Mouse (Mus musculus) heart, embryonic 13.5 days (tissue): Measurements from ENCODE around the gene Idi2. TPM values are rescaled to one million over a fixed set of nuclear protein-coding genes. Genes with fewer than 3 reads are reported as not detected.
"Not testable (repeated sequence)": the region's sequence is repeated elsewhere in the genome, so short reads cannot be mapped to it uniquely, and the experiment has no call there.

Source experiments
- ATAC-seq: fragments of 200-750 bp; cut with Nextera tagmentation; 2 replicates; pipeline ENCODE4 v1.8.0; 2017; ENCODE audit warnings: moderate TSS enrichment; ENCODE audit not compliant: insufficient number of reproducible peaks, low FRiP score, low TSS enrichment; ENCODE audit errors: extremely low read depth
- H3K27ac ChIP-seq: fragments of 300-500 bp; sonication (generic); replicated peaks from 2 replicates; pipeline ENCODE4 v1.5.1; 2015; ENCODE audit warnings: moderate library complexity, mild to moderate bottlenecking, inconsistent platforms
- H3K27me3 ChIP-seq: fragments of 300-500 bp; sonication (generic); replicated peaks from 2 replicates; pipeline ENCODE4 v1.6.1; 2015; ENCODE audit warnings: mild to moderate bottlenecking, inconsistent platforms
- H3K36me3 ChIP-seq: fragments of 300-500 bp; sonication (generic); 2 replicates; pipeline ENCODE4 v1.6.1; 2015; ENCODE audit warnings: mild to moderate bottlenecking, inconsistent platforms
- H3K4me1 ChIP-seq: fragments of 300-500 bp; sonication (generic); 2 replicates; pipeline ENCODE4 v1.6.1; 2015; ENCODE audit warnings: inconsistent platforms
- H3K4me2 ChIP-seq: fragments of 300-500 bp; sonication (generic); 2 replicates; pipeline ENCODE4 v1.6.1; 2015; ENCODE audit warnings: inconsistent platforms, mild to moderate bottlenecking, moderate library complexity
- H3K4me3 ChIP-seq: fragments of 300-500 bp; sonication (generic); 2 replicates; pipeline ENCODE4 v1.5.1; 2015; ENCODE audit warnings: moderate library complexity, mild to moderate bottlenecking, inconsistent platforms
- H3K9ac ChIP-seq: fragments of 300-500 bp; sonication (generic); 2 replicates; pipeline ENCODE4 v1.6.1; 2015; ENCODE audit warnings: inconsistent platforms, mild to moderate bottlenecking, moderate library complexity
- H3K9me3 ChIP-seq: fragments of 300-500 bp; sonication (generic); 2 replicates; pipeline ENCODE4 v1.6.1; 2016; ENCODE audit warnings: inconsistent platforms
- WGBS: fragments of 180-500 bp; shearing (Covaris S2); methylation state at CpG from one replicate; pipeline ENCODE4 v1.1.7; 2015; ENCODE audit warnings: mixed read lengths; 5-methylcytosine and 5-hydroxymethylcytosine counted together
- polyA plus RNA-seq: library from polyadenylated mRNA; unstranded; fragments of >200 nt; fragmentation: Nextera tagmentation; extraction: Ambion mirVana; gene quantifications from 2 replicates; pipeline ENCODE4 v1.2.1, GENCODE M21; 2015

Idi2 gene
- polyA plus RNA-seq, result not detected in 2 replicates

DNA sequence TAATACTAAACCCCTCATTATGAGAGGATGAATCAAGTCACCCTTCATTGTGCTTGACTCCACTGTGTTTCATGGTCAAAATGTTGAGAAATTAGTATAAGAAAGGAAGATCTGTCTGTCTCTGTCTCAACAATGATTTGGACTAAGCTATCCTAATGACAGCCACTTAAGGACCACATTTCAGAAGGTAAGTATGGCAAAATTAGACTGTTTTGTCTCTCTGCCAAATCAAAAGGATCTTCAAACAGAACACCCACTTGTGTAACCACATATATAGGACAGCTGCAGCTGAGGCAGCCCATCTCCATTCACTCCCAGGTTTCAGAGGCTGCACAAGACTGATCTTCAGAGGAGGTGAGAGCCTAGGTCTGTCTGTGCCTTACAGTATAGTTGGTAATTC lies at the start of gene Idi2:
Gene Idi2, plus strand, starts transcription at position 301 of the 400 bp plus-strand sequence.
- not testable (repeated sequence) for H3K36me3 ChIP-seq, H3K9me3 ChIP-seq, H3K4me2 ChIP-seq, H3K9ac ChIP-seq, H3K27ac ChIP-seq, H3K4me3 ChIP-seq, ATAC-seq, H3K27me3 ChIP-seq, H3K4me1 ChIP-seq

DNA sequence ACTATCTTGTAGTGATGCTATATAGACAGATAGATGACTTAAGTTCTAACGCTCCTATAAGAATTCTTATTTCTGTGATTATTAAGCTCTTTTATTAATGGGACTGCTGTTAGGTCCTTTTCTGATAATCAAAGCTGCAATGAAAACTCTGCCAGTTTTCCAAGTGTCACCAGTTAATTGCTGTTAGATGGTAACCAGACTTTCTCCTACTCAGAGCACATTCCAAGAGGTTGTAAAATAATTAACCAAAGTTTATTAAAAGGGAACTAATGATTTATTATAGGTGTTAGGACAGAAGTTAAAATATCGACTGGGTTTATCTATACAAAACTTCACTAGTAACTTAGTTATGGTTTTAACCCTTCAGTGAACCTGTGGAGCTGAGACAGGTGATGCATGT lies 46.7 kb upstream of the Idi2 start:
- not testable (repeated sequence) for H3K9ac ChIP-seq, H3K36me3 ChIP-seq, H3K4me3 ChIP-seq, ATAC-seq, H3K4me1 ChIP-seq, H3K27ac ChIP-seq, H3K4me2 ChIP-seq, H3K27me3 ChIP-seq
- WGBS, result 81% methylated on average over 2 of the region's 2 CpGs
- H3K9me3 ChIP-seq, result peaks cover 33% of the 10 kb centered on the region

DNA sequence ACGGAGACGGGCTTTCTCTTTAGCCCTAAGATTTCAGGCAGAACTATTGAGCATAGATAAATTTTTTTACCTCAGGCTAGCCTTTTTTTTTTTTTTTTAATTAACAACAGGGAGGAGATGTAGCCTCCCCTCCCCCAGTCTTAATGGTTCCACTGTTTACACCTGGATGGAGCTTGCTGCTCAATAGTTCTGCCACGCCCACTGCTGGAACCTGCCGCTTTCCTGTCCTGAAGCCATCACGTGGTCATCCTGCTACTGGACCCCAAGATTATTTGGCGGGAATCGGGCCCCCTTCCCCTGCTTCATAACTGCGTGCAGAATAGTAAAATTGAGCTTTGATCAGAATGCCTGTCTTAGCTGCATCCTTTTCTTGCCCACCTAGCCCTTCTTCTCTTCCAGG lies 38.8 kb upstream of the Idi2 start:
- not testable (repeated sequence) for H3K4me1 ChIP-seq, H3K4me2 ChIP-seq, H3K27me3 ChIP-seq, H3K4me3 ChIP-seq, H3K27ac ChIP-seq, H3K36me3 ChIP-seq, H3K9me3 ChIP-seq, ATAC-seq, H3K9ac ChIP-seq
- WGBS, result 87% methylated on average over 8 of the region's 8 CpGs

DNA sequence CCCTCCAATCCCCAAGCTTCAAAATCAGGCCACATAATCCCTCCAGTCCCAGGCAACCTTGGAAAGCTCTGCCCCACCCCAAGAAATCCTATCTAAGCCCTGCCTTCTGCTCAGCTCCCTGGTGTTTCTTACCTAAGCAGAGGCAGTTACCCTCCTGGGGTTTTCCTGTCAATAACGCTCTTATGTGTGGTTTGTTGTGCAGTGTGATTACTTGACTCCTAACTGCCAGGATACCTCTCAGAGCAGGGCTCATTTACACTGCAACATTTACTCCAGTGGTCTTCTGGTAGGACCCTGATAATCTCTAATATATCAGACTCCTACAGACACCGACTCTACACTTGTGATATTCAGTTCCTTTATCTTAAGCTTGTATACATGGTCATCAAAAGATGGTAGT lies 19.2 kb upstream of the Idi2 start:
- Histone ChIP-seq H3K36me3 (no peaks in the 10 kb centered on the region), H3K4me1 (no peaks in the 10 kb centered on the region), H3K9ac (no peak overlapping the region), H3K9me3 (no peaks in the 10 kb centered on the region), H3K4me3 (no peak overlapping the region), H3K27me3 (no peaks in the 10 kb centered on the region), H3K4me2 (no peak overlapping the region), H3K27ac (no peak overlapping the region)
- no peak for ATAC-seq
- WGBS, result 35% methylated on average over 2 of the region's 2 CpGs

DNA sequence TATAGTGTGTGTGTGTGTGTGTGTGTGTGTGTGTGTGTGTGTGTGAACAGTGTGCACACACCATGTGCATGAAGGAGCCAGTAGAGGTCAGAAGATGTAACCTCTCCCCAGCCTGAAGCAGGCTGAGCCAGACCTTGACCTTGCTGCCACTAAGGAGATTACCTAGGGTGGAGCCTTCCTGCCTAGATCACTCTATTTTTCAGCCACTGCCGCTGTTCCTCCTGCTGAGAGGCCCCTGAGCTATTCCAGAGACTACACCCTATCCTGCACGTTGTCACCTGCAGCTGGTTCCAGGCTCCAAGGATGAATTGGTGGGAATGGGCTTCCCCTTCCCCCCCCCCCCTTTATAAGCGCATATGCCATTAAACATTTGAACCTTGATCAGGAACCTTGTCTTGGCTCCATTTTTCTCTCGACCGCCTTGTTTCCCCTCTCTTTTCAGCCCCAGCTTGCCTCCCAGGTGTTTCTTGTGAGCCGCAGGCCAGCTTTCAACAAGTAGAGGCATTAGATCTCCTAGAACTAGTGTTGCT lies 15.0 kb upstream of the Idi2 start:
- not testable (repeated sequence) for H3K36me3 ChIP-seq, H3K27me3 ChIP-seq, H3K9ac ChIP-seq, H3K4me1 ChIP-seq, H3K4me3 ChIP-seq, H3K9me3 ChIP-seq, H3K4me2 ChIP-seq, H3K27ac ChIP-seq, ATAC-seq
- WGBS, result 72% methylated on average over 6 of the region's 6 CpGs

DNA sequence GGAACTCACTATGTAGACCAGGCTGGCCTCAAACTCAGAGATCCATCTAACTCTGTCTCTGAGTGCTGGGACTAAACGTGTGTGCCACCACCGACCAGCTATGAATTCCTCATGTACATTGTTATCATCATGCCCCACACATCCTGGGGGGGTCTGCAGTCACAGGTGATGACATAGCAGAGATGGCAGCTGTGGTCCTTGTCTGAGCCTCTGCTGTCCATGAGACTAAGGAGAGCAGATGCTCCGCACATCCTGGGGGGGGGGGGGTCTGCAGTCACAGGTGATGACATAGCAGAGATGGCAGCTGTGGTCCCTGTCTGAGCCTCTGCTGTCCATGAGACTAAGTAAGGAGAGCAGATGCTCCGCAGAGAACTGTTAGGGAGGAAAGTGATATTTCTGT lies 11.6 kb upstream of the Idi2 start:
- ATAC-seq, H3K27me3 ChIP-seq, H3K4me2 ChIP-seq, H3K9me3 ChIP-seq, H3K36me3 ChIP-seq, H3K27ac ChIP-seq, H3K9ac ChIP-seq, H3K4me1 ChIP-seq, H3K4me3 ChIP-seq: not testable (repeated sequence)
- 58% methylated on average over 4 of the region's 4 CpGs for WGBS

DNA sequence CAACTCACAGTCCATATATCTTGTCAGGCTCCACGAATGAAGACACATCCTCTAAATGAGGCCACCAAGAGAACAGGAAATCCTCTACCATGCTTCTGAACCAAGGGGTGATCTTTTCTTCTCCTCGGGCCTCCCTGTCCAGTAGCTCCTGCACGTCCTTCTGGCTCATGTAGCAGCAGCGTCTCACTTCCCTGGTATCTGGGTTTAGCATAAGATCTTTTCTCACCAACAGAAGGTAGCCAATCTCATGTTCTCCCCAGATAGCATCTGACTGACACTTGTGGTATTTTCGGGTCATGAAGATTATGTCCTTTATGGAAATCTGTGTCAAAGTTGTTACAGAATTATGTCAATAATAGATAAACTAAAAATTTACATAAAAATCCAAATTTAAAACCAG lies 11.0 kb upstream of the Idi2 start:
- 44% methylated on average over 1 of the region's 5 CpGs for WGBS
- H3K36me3 ChIP-seq, H3K4me3 ChIP-seq, H3K27ac ChIP-seq, H3K9ac ChIP-seq, H3K9me3 ChIP-seq, ATAC-seq, H3K27me3 ChIP-seq, H3K4me1 ChIP-seq, H3K4me2 ChIP-seq: not testable (repeated sequence)

DNA sequence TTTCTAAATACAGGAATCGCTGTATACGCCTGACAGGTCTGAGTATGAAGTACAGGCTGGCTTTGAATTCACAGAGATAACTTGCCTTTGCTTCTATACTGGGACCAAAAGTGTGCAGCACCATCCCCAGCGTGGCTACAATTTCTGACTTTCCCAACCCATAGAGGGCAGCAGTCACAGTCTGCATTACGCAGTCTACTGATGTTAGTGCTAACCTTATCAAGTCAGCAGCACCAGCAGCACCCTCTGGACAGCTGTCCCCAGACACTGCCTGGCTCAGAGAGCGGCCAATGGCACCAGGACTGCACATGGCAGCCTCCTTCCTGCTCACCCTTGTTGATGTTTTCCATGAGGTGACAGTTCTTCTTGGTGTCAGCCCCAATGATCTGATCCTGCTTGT lies 8.8 kb upstream of the Idi2 start:
- not testable (repeated sequence) for ATAC-seq, H3K27me3 ChIP-seq, H3K9ac ChIP-seq, H3K36me3 ChIP-seq, H3K9me3 ChIP-seq, H3K4me3 ChIP-seq, H3K27ac ChIP-seq, H3K4me2 ChIP-seq, H3K4me1 ChIP-seq
- no CpG with 5 or more reads among the region's 5 CpGs for WGBS

DNA sequence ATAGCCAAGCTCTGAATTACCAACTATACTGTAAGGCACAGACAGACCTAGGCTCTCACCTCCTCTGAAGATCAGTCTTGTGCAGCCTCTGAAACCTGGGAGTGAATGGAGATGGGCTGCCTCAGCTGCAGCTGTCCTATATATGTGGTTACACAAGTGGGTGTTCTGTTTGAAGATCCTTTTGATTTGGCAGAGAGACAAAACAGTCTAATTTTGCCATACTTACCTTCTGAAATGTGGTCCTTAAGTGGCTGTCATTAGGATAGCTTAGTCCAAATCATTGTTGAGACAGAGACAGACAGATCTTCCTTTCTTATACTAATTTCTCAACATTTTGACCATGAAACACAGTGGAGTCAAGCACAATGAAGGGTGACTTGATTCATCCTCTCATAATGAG lies 4.5 kb upstream of the Idi2 start, which contains the start of gene Gm9745:
Gene Gm9745, minus strand, starts transcription at position 101 of the 400 bp plus-strand sequence.
- H3K4me3 ChIP-seq, H3K27ac ChIP-seq, H3K27me3 ChIP-seq, H3K9ac ChIP-seq, H3K9me3 ChIP-seq, H3K4me1 ChIP-seq, H3K4me2 ChIP-seq, H3K36me3 ChIP-seq, ATAC-seq: not testable (repeated sequence)

DNA sequence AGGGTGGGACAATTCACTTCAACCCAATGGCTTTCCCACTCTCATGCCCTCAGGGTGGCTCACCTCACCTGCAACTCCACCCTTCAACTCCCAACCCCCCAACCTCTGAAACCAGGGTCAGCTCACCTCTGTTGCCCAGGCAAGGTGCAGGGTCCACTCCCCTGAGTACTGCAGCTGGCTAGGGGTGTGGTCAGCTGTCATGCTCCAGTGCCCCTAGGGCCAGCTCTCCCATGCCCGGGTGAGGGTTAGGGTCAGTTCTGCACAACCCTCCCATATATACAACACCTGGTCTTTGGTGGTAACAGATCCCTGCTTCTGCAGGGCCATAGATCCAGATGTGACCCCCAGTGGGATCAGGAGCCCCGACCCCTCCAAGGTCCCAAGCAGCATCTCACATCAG lies 2.5 kb downstream of the Idi2 start:
- ATAC-seq, H3K4me1 ChIP-seq, H3K27ac ChIP-seq, H3K4me2 ChIP-seq, H3K9ac ChIP-seq, H3K36me3 ChIP-seq, H3K4me3 ChIP-seq, H3K9me3 ChIP-seq, H3K27me3 ChIP-seq: not testable (repeated sequence)
- WGBS, result 82% methylated on average over 2 of the region's 2 CpGs

DNA sequence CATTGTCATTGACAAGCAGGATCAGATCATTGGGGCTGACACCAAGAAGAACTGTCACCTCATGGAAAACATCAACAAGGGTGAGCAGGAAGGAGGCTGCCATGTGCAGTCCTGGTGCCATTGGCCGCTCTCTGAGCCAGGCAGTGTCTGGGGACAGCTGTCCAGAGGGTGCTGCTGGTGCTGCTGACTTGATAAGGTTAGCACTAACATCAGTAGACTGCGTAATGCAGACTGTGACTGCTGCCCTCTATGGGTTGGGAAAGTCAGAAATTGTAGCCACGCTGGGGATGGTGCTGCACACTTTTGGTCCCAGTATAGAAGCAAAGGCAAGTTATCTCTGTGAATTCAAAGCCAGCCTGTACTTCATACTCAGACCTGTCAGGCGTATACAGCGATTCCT lies 4.2 kb downstream of the Idi2 start:
- no CpG with 5 or more reads among the region's 5 CpGs for WGBS
- H3K4me2 ChIP-seq, ATAC-seq: not testable (repeated sequence)

DNA sequence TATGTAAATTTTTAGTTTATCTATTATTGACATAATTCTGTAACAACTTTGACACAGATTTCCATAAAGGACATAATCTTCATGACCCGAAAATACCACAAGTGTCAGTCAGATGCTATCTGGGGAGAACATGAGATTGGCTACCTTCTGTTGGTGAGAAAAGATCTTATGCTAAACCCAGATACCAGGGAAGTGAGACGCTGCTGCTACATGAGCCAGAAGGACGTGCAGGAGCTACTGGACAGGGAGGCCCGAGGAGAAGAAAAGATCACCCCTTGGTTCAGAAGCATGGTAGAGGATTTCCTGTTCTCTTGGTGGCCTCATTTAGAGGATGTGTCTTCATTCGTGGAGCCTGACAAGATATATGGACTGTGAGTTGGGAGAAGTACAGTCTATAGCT lies 6.4 kb downstream of the Idi2 start:
- ATAC-seq, H3K27me3 ChIP-seq, H3K4me2 ChIP-seq, H3K27ac ChIP-seq, H3K9ac ChIP-seq, H3K36me3 ChIP-seq, H3K9me3 ChIP-seq, H3K4me3 ChIP-seq: not testable (repeated sequence)
- 30% methylated on average over 1 of the region's 5 CpGs for WGBS
- peaks cover 19% of the 10 kb centered on the region; the same call in 1 of the 2 replicates for H3K4me1 ChIP-seq

More for the DNA sequence above, 4.2 kb downstream of the Idi2 start:
- H3K27ac ChIP-seq, H3K36me3 ChIP-seq, H3K27me3 ChIP-seq, H3K9me3 ChIP-seq, H3K9ac ChIP-seq, H3K4me1 ChIP-seq, H3K4me3 ChIP-seq: not testable (repeated sequence)
